Mouse (Mus musculus): ENCODE data around the gene Ankrd60. TPM values are rescaled to one million over a fixed set of nuclear protein-coding genes. Genes with fewer than 3 reads are reported as not detected.

The Ankrd60 gene
- polyA plus RNA-seq, 1 experiment from 2014 or later: not detected

GRCm38 (mm10) chr2:173563336-173563735, 14.8 kb downstream of the Ankrd60 start:
- H3K27me3 ChIP-seq (ENCODE audit: control insufficient read depth, insufficient read depth, low read length): no peaks in the 10 kb centered on the region
- H3K4me2 ChIP-seq (ENCODE audit: low read depth, low read length): no peak overlapping the region
- H3K27ac ChIP-seq (ENCODE audit: low read length): peak overlapping the region; percentile 48
- H3K9me3 ChIP-seq (replicated peaks; ENCODE audit: control insufficient read depth, low read length): no peaks in the 10 kb centered on the region
- ATAC-seq (ENCODE audit: insufficient read depth, low FRiP score): no peak
- H3K36me3 ChIP-seq (ENCODE audit: control insufficient read depth, insufficient read depth, low read length): no peaks in the 10 kb centered on the region
- H3K4me3 ChIP-seq (replicated peaks; ENCODE audit: low read length): no peak overlapping the region
- H3K9ac ChIP-seq (ENCODE audit: low read length): no peak overlapping the region
- WGBS: 59% methylated on average over 7 of the region's 7 CpGs
- peaks cover 11% of the 10 kb centered on the region; the same call in 1 of the 2 replicates for H3K4me1 ChIP-seq (ENCODE audit: control insufficient read depth, insufficient read depth, low read length)

GRCm38 (mm10) chr2:173561851-173562442, 16.2 kb downstream of the Ankrd60 start:
- WGBS: 36% methylated on average over 5 of the region's 5 CpGs
- H3K4me1 ChIP-seq (ENCODE audit: control insufficient read depth, insufficient read depth, low read length): peaks cover 11% of the 10 kb centered on the region; the same call in 1 of the 2 replicates
- no peak overlapping the region for H3K4me2 ChIP-seq (ENCODE audit: low read depth, low read length)
- H3K9ac ChIP-seq (ENCODE audit: low read length): no peak overlapping the region
- no peaks in the 10 kb centered on the region for H3K27me3 ChIP-seq (ENCODE audit: control insufficient read depth, insufficient read depth, low read length)
- no peak overlapping the region for H3K27ac ChIP-seq (ENCODE audit: low read length)
- no peaks in the 10 kb centered on the region for H3K9me3 ChIP-seq (replicated peaks; ENCODE audit: control insufficient read depth, low read length)
- H3K4me3 ChIP-seq (replicated peaks; ENCODE audit: low read length): no peak overlapping the region
- no peaks in the 10 kb centered on the region for H3K36me3 ChIP-seq (ENCODE audit: control insufficient read depth, insufficient read depth, low read length)
- peak; percentile 3; the same call in 1 of the 2 replicates for ATAC-seq (ENCODE audit: insufficient read depth, low FRiP score)

- Histone ChIP-seq H3K9ac (ENCODE audit: low read length) (no peak overlapping the region), H3K27ac (ENCODE audit: low read length) (peak overlapping the region; percentile 81), H3K27me3 (ENCODE audit: control insufficient read depth, insufficient read depth, low read length) (no peaks in the 10 kb centered on the region), H3K36me3 (ENCODE audit: control insufficient read depth, insufficient read depth, low read length) (no peaks in the 10 kb centered on the region), H3K4me2 (ENCODE audit: low read depth, low read length) (no peak overlapping the region), H3K4me3 (replicated peaks; ENCODE audit: low read length) (no peak overlapping the region), H3K9me3 (replicated peaks; ENCODE audit: control insufficient read depth, low read length) (no peaks in the 10 kb centered on the region), H3K4me1 (ENCODE audit: control insufficient read depth, insufficient read depth, low read length) (0 out of 2 replicates have a peak, but pooled peaks cover 5% of the 10 kb centered on the region)
- WGBS: 28% methylated on average over 12 of the region's 12 CpGs
- peak; percentile 71; the same call in 1 of the 2 replicates for ATAC-seq (ENCODE audit: insufficient read depth, low FRiP score)
Observed at GRCm38 (mm10) chr2:173558754-173559396, 19.3 kb downstream of the Ankrd60 start.

- H3K27ac ChIP-seq (ENCODE audit: low read length): no peak overlapping the region
- H3K9me3 ChIP-seq (replicated peaks; ENCODE audit: control insufficient read depth, low read length): no peaks in the 10 kb centered on the region
- no peak overlapping the region for H3K4me3 ChIP-seq (replicated peaks; ENCODE audit: low read length)
- no peak overlapping the region for H3K9ac ChIP-seq (ENCODE audit: low read length)
- H3K36me3 ChIP-seq (ENCODE audit: control insufficient read depth, insufficient read depth, low read length): no peaks in the 10 kb centered on the region
- no peak overlapping the region for H3K4me2 ChIP-seq (ENCODE audit: low read depth, low read length)
- H3K27me3 ChIP-seq (ENCODE audit: control insufficient read depth, insufficient read depth, low read length): no peaks in the 10 kb centered on the region
- 51% methylated on average over 9 of the region's 9 CpGs for WGBS
- H3K4me1 ChIP-seq (ENCODE audit: control insufficient read depth, insufficient read depth, low read length): 0 out of 2 replicates have a peak, but pooled peaks cover 4% of the 10 kb centered on the region
- ATAC-seq (ENCODE audit: insufficient read depth, low FRiP score): peak; percentile 45; the same call in 1 of the 2 replicates
Observed at GRCm38 (mm10) chr2:173553863-173554262, 24.3 kb downstream of the Ankrd60 start.

GRCm38 (mm10) chr2:173550681-173551080, 27.5 kb downstream of the Ankrd60 start:
- Histone ChIP-seq H3K4me3 (replicated peaks; ENCODE audit: low read length) (no peak overlapping the region), H3K9ac (ENCODE audit: low read length) (no peak overlapping the region), H3K27me3 (ENCODE audit: control insufficient read depth, insufficient read depth, low read length) (no peaks in the 10 kb centered on the region), H3K36me3 (ENCODE audit: control insufficient read depth, insufficient read depth, low read length) (no peaks in the 10 kb centered on the region), H3K4me1 (ENCODE audit: control insufficient read depth, insufficient read depth, low read length) (peaks cover 4% of the 10 kb centered on the region; the same call in 1 of the 2 replicates), H3K9me3 (replicated peaks; ENCODE audit: control insufficient read depth, low read length) (no peaks in the 10 kb centered on the region), H3K4me2 (ENCODE audit: low read depth, low read length) (no peak overlapping the region), H3K27ac (ENCODE audit: low read length) (no peak overlapping the region)
- ATAC-seq (ENCODE audit: insufficient read depth, low FRiP score): no peak
- WGBS: 56% methylated on average over 6 of the region's 6 CpGs

- no peak overlapping the region for H3K4me3 ChIP-seq (replicated peaks; ENCODE audit: low read length)
- WGBS: 76% methylated on average over 10 of the region's 10 CpGs
- ATAC-seq (ENCODE audit: insufficient read depth, low FRiP score): no peak
- no peak overlapping the region for H3K27ac ChIP-seq (ENCODE audit: low read length)
- no peaks in the 10 kb centered on the region for H3K9me3 ChIP-seq (replicated peaks; ENCODE audit: control insufficient read depth, low read length)
- no peaks in the 10 kb centered on the region for H3K36me3 ChIP-seq (ENCODE audit: control insufficient read depth, insufficient read depth, low read length)
- H3K4me1 ChIP-seq (ENCODE audit: control insufficient read depth, insufficient read depth, low read length): peaks cover 4% of the 10 kb centered on the region; the same call in 1 of the 2 replicates
- H3K27me3 ChIP-seq (ENCODE audit: control insufficient read depth, insufficient read depth, low read length): no peaks in the 10 kb centered on the region
- H3K4me2 ChIP-seq (ENCODE audit: low read depth, low read length): no peak overlapping the region
- H3K9ac ChIP-seq (ENCODE audit: low read length): no peak overlapping the region
Observed at GRCm38 (mm10) chr2:173549236-173549635, 28.9 kb downstream of the Ankrd60 start.

GRCm38 (mm10) chr2:173545992-173546703, 32.0 kb downstream of the Ankrd60 start:
- H3K9ac ChIP-seq (ENCODE audit: low read length): no peak overlapping the region; the same call in 1 of the 2 replicates
- H3K27ac ChIP-seq (ENCODE audit: low read length): no peak overlapping the region
- ATAC-seq (ENCODE audit: insufficient read depth, low FRiP score): peak; percentile 74
- H3K4me3 ChIP-seq (replicated peaks; ENCODE audit: low read length): no peak overlapping the region
- H3K4me1 ChIP-seq (ENCODE audit: control insufficient read depth, insufficient read depth, low read length): peaks cover 4% of the 10 kb centered on the region; the same call in 1 of the 2 replicates
- H3K9me3 ChIP-seq (replicated peaks; ENCODE audit: control insufficient read depth, low read length): no peaks in the 10 kb centered on the region
- H3K27me3 ChIP-seq (ENCODE audit: control insufficient read depth, insufficient read depth, low read length): no peaks in the 10 kb centered on the region
- H3K36me3 ChIP-seq (ENCODE audit: control insufficient read depth, insufficient read depth, low read length): no peaks in the 10 kb centered on the region
- WGBS: 44% methylated on average over 15 of the region's 15 CpGs
- no peak overlapping the region for H3K4me2 ChIP-seq (ENCODE audit: low read depth, low read length)

GRCm38 (mm10) chr2:173542716-173543115, 35.4 kb downstream of the Ankrd60 start:
- H3K27me3 ChIP-seq (ENCODE audit: control insufficient read depth, insufficient read depth, low read length): no peaks in the 10 kb centered on the region
- no peak overlapping the region for H3K9ac ChIP-seq (ENCODE audit: low read length)
- H3K9me3 ChIP-seq (replicated peaks; ENCODE audit: control insufficient read depth, low read length): no peaks in the 10 kb centered on the region
- 86% methylated on average over 4 of the region's 4 CpGs for WGBS
- H3K4me1 ChIP-seq (ENCODE audit: control insufficient read depth, insufficient read depth, low read length): peaks cover 11% of the 10 kb centered on the region; the same call in 1 of the 2 replicates
- no peak overlapping the region for H3K4me3 ChIP-seq (replicated peaks; ENCODE audit: low read length)
- H3K36me3 ChIP-seq (ENCODE audit: control insufficient read depth, insufficient read depth, low read length): no peaks in the 10 kb centered on the region
- no peak for ATAC-seq (ENCODE audit: insufficient read depth, low FRiP score)
- H3K27ac ChIP-seq (ENCODE audit: low read length): no peak overlapping the region
- no peak overlapping the region for H3K4me2 ChIP-seq (ENCODE audit: low read depth, low read length)

GRCm38 (mm10) chr2:173541748-173542147, 36.4 kb downstream of the Ankrd60 start:
- H3K4me2 ChIP-seq (ENCODE audit: low read depth, low read length): no peak overlapping the region
- H3K4me3 ChIP-seq (replicated peaks; ENCODE audit: low read length): no peak overlapping the region
- H3K9ac ChIP-seq (ENCODE audit: low read length): no peak overlapping the region
- no peaks in the 10 kb centered on the region for H3K9me3 ChIP-seq (replicated peaks; ENCODE audit: control insufficient read depth, low read length)
- H3K27me3 ChIP-seq (ENCODE audit: control insufficient read depth, insufficient read depth, low read length): no peaks in the 10 kb centered on the region
- no peak for ATAC-seq (ENCODE audit: insufficient read depth, low FRiP score)
- 74% methylated on average over 4 of the region's 4 CpGs for WGBS
- H3K27ac ChIP-seq (ENCODE audit: low read length): no peak overlapping the region
- H3K4me1 ChIP-seq (ENCODE audit: control insufficient read depth, insufficient read depth, low read length): peaks cover 11% of the 10 kb centered on the region; the same call in 1 of the 2 replicates
- no peaks in the 10 kb centered on the region for H3K36me3 ChIP-seq (ENCODE audit: control insufficient read depth, insufficient read depth, low read length)
